Mouse (Mus musculus) limb, embryonic 11.5 days (tissue): ENCODE data around the gene Dpp8. TPM values are rescaled to one million over a fixed set of nuclear protein-coding genes. Genes with fewer than 3 reads are reported as not detected.
"Not testable (repeated sequence)": the region's sequence is repeated elsewhere in the genome, so short reads cannot be mapped to it uniquely, and the experiment has no call there.

Experiments
- ATAC-seq: fragments of 200-750 bp; cut with Nextera tagmentation; 2 replicates; pipeline ENCODE4 v1.8.0; 2017; ENCODE audit warnings: low read depth; ENCODE audit not compliant: insufficient number of reproducible peaks, low FRiP score, low TSS enrichment
- DNase-seq: peaks from one replicate; pipeline ENCODE4 v3.0.0-alpha.2; 2015; ENCODE audit warnings: low spot score
- H3K27ac ChIP-seq: fragments of 300-500 bp; sonication (generic); replicated peaks from 2 replicates; pipeline ENCODE4 v1.5.1; 2014; ENCODE audit warnings: low read depth, mild to moderate bottlenecking, low read length
- H3K27me3 ChIP-seq: fragments of 300-500 bp; sonication (generic); 2 replicates; pipeline ENCODE4 v1.6.1; 2014; ENCODE audit warnings: mild to moderate bottlenecking, low read length, mixed read lengths; ENCODE audit not compliant: control insufficient read depth, insufficient read depth
- H3K36me3 ChIP-seq: fragments of 300-500 bp; sonication (generic); 2 replicates; pipeline ENCODE4 v1.6.1; 2014; ENCODE audit warnings: mild to moderate bottlenecking, low read length, moderate library complexity, mixed read lengths; ENCODE audit not compliant: control insufficient read depth, insufficient read depth
- H3K4me1 ChIP-seq: fragments of 300-500 bp; sonication (generic); 2 replicates; pipeline ENCODE4 v1.6.1; 2014; ENCODE audit warnings: low read length, mixed read lengths; ENCODE audit not compliant: control insufficient read depth, insufficient read depth
- H3K4me2 ChIP-seq: fragments of 300-500 bp; sonication (generic); 2 replicates; pipeline ENCODE4 v1.6.1; 2014; ENCODE audit warnings: low read depth, mild to moderate bottlenecking, moderate library complexity; ENCODE audit not compliant: severe bottlenecking
- H3K4me3 ChIP-seq: fragments of 300-500 bp; sonication (generic); 2 replicates; pipeline ENCODE4 v1.5.1; 2014; ENCODE audit warnings: low read depth, low read length
- H3K9ac ChIP-seq: fragments of 300-500 bp; sonication (generic); 2 replicates; pipeline ENCODE4 v1.6.1; 2014; ENCODE audit warnings: mild to moderate bottlenecking, low read length
- H3K9me3 ChIP-seq: fragments of 300-500 bp; sonication (generic); 2 replicates; pipeline ENCODE4 v1.6.1; 2016; ENCODE audit warnings: low read length; ENCODE audit not compliant: control insufficient read depth
- WGBS: fragments of 180-500 bp; shearing (Covaris S2); extraction: QIAGEN DNeasy Blood & Tissue Kit; methylation state at CpG from one replicate; pipeline ENCODE4 v1.1.7; 2014; 5-methylcytosine and 5-hydroxymethylcytosine counted together
- polyA plus RNA-seq: library from polyadenylated mRNA; unstranded; fragments of >200 nt; fragmentation: Nextera tagmentation; extraction: Ambion mirVana; gene quantifications from 2 replicates; pipeline ENCODE4 v1.2.1, GENCODE M21; 2014

Dpp8 gene
- 30.5 and 31.1 TPM in 2 replicates for polyA plus RNA-seq

GRCm38 (mm10) chr9:65032269-65033108, at the start of gene Dpp8:
TSS of gene Dpp8 (plus strand) at chr9:65032414.
- Histone ChIP-seq H3K4me3 (peak within 1 kb of the TSS; percentile 100), H3K36me3 (no peaks in the 10 kb centered on the region), H3K27me3 (no peaks in the 10 kb centered on the region), H3K9ac (peak within 1 kb of the TSS; percentile 98), H3K4me2 (peak within 1 kb of the TSS; percentile 93), H3K27ac (peak within 1 kb of the TSS; percentile 54), H3K9me3 (no peaks in the 10 kb centered on the region), H3K4me1 (peaks cover 7% of the 10 kb centered on the region; the same call in 1 of the 2 replicates)
- peak; percentile 82; the same call in 1 of the 2 replicates for ATAC-seq
- under 1% methylated on average over 74 of the region's 85 CpGs for WGBS
- DNase-seq = peak; percentile 96

- WGBS = 81% methylated on average over 8 of the region's 8 CpGs
- no peak for DNase-seq
- Histone ChIP-seq H3K27ac (no peak overlapping the region), H3K27me3 (no peaks in the 10 kb centered on the region), H3K4me1 (no peaks in the 10 kb centered on the region), H3K9me3 (no peaks in the 10 kb centered on the region), H3K4me3 (no peak overlapping the region), H3K36me3 (peaks cover 32% of the 10 kb centered on the region), H3K4me2 (no peak overlapping the region), H3K9ac (no peak overlapping the region)
- no peak for ATAC-seq
These were observed 47.0 kb upstream of the Dpp8 start for GRCm38 (mm10) chr9:64985037-64985794.

- H3K27ac ChIP-seq = 0 out of 2 replicates have a peak overlapping the region, but pooled peaks have one; percentile 36
- H3K9ac ChIP-seq = no peak overlapping the region
- no peaks in the 10 kb centered on the region for H3K27me3 ChIP-seq
- no peak overlapping the region for H3K4me3 ChIP-seq
- WGBS = 90% methylated on average over 9 of the region's 9 CpGs
- DNase-seq (no peak), ATAC-seq (no peak)
- no peak overlapping the region for H3K4me2 ChIP-seq
- H3K4me1 ChIP-seq = no peaks in the 10 kb centered on the region
- no peaks in the 10 kb centered on the region for H3K9me3 ChIP-seq
- peaks cover 30% of the 10 kb centered on the region for H3K36me3 ChIP-seq
These were observed 46.4 kb upstream of the Dpp8 start for GRCm38 (mm10) chr9:64985807-64986206.

GRCm38 (mm10) chr9:64987651-64988050, 44.6 kb upstream of the Dpp8 start:
- no peak for ATAC-seq
- no peaks in the 10 kb centered on the region for H3K9me3 ChIP-seq
- H3K4me3 ChIP-seq = no peak overlapping the region
- H3K27me3 ChIP-seq = no peaks in the 10 kb centered on the region
- H3K36me3 ChIP-seq = peaks cover 24% of the 10 kb centered on the region
- H3K27ac ChIP-seq = no peak overlapping the region
- DNase-seq = no peak
- H3K4me1 ChIP-seq = no peaks in the 10 kb centered on the region
- no peak overlapping the region for H3K4me2 ChIP-seq
- 92% methylated on average over 2 of the region's 2 CpGs for WGBS
- no peak overlapping the region for H3K9ac ChIP-seq

GRCm38 (mm10) chr9:64988443-64988842, 43.8 kb upstream of the Dpp8 start:
- DNase-seq = no peak
- Histone ChIP-seq H3K4me2 (no peak overlapping the region), H3K9me3 (no peaks in the 10 kb centered on the region), H3K4me3 (no peak overlapping the region), H3K27ac (no peak overlapping the region), H3K36me3 (peaks cover 26% of the 10 kb centered on the region), H3K4me1 (no peaks in the 10 kb centered on the region), H3K27me3 (no peaks in the 10 kb centered on the region), H3K9ac (no peak overlapping the region)
- 92% methylated on average over 6 of the region's 6 CpGs for WGBS
- ATAC-seq = no peak

- Histone ChIP-seq H3K36me3 (peaks cover 22% of the 10 kb centered on the region), H3K4me2 (no peak overlapping the region), H3K9me3 (no peaks in the 10 kb centered on the region), H3K27me3 (no peaks in the 10 kb centered on the region), H3K27ac (no peak overlapping the region), H3K4me3 (no peak overlapping the region), H3K4me1 (no peaks in the 10 kb centered on the region), H3K9ac (no peak overlapping the region)
- ATAC-seq = no peak
- WGBS = 86% methylated on average over 7 of the region's 7 CpGs
- DNase-seq = no peak
These were observed 41.9 kb upstream of the Dpp8 start for GRCm38 (mm10) chr9:64990291-64990690.

- not testable (repeated sequence) for H3K4me3 ChIP-seq, H3K4me1 ChIP-seq, DNase-seq, ATAC-seq, H3K4me2 ChIP-seq, H3K9ac ChIP-seq, H3K9me3 ChIP-seq, H3K27me3 ChIP-seq, H3K36me3 ChIP-seq, H3K27ac ChIP-seq
- WGBS = 86% methylated on average over 1 of the region's 1 CpGs
These were observed 36.8 kb upstream of the Dpp8 start for GRCm38 (mm10) chr9:64995464-64995863.

- no peaks in the 10 kb centered on the region for H3K4me1 ChIP-seq
- H3K4me2 ChIP-seq = no peak overlapping the region
- DNase-seq (no peak), ATAC-seq (no peak)
- H3K9ac ChIP-seq = no peak overlapping the region
- no peak overlapping the region for H3K4me3 ChIP-seq
- H3K27me3 ChIP-seq = no peaks in the 10 kb centered on the region
- H3K9me3 ChIP-seq = no peaks in the 10 kb centered on the region; the same call in 1 of the 2 replicates
- no peak overlapping the region for H3K27ac ChIP-seq
- H3K36me3 ChIP-seq = peaks cover 17% of the 10 kb centered on the region
- 84% methylated on average over 4 of the region's 4 CpGs for WGBS
These were observed 30.7 kb upstream of the Dpp8 start for GRCm38 (mm10) chr9:65001481-65001880.
